Mouse (Mus musculus) gastrocnemius, postnatal 25 days (tissue): ENCODE data around the gene Trpm5. TPM values are rescaled to one million over a fixed set of nuclear protein-coding genes. Genes with fewer than 3 reads are reported as not detected.
A peak's percentile ranks its signal among the peaks of the same experiment; 100 is the strongest.

Experiments used
- DNase-seq: peaks from one replicate; pipeline ENCODE4 v3.0.0; 2022
- total RNA-seq, 2 experiments: library from RNA; stranded (reverse); gene quantifications; 1 replicate in 1 of 2; 2 replicates in 1 of 2; pipeline ENCODE4 v1.2.3; 2021

Gene Trpm5
- total RNA-seq, 2 experiments from 2014 or later: 0.13 TPM; not detected in 1

DNA sequence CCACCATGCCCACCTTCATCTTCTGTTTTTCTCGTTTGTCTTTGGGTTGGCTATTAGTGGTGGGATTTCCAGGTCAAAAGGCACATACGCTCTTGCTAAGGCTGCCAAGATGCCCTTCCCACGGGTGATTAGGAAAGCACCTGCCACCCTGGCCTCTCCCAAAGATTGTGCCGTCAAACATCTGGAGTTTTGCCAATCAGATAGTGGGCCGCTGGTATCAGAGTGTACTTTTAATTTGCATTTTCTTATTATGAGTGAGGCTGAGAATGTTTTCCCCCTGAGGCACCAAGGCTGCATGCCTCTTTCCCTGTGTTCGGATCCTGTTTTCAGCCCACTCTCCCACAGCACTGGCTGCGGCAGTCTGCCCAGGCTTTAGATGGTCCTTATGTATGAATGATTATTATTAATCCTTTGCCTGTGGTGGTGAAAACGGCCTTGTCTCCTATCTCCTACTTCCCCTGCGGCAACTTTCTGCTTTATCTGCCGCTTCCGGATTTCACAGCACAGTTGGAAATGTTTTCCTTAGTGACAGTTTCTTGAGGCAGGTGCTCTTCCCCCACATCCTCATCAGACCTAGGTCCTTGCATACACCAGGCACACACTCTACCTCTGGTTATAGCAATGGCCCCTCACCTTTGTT lies 10.9 kb upstream of the Trpm5 start:
- DNase-seq: no peak

DNA sequence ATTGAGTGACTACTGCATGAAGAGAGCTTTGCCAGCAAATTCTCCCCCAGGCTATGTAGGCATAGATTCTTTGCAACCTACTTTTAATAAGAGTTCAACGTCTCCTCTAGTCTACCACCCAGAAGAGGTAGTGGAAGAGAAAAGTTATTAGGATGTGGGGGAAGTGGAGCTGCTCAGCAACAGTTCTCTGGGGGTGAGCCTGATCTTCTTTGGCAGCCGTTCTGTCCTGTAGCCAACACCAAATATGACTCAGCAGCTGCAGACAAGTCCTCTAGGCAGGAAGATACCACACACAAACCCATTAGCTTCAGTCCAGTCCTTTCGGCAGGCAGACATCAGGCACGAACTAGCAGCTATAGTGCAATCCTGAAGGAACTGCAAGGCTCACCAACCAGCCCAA lies 6.3 kb upstream of the Trpm5 start:
- DNase-seq: peak; percentile 40

DNA sequence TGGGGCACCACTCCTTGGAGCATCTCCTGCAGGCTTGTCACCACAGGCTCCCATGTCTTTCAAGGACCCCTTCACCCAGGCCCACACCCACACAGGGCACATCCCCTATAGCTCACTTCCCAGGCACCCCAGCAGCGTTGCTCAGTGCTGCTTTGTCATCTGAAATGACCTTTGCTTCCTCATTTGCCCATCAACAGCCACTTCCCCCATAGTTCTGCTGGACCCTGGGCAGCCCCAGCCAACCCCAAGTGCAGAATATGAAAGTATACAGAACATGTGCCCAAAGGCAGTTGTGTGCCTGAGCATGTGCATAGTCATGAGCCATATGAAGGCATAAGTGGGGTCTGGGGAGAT lies 1.1 kb upstream of the Trpm5 start:
- DNase-seq: no peak

DNA sequence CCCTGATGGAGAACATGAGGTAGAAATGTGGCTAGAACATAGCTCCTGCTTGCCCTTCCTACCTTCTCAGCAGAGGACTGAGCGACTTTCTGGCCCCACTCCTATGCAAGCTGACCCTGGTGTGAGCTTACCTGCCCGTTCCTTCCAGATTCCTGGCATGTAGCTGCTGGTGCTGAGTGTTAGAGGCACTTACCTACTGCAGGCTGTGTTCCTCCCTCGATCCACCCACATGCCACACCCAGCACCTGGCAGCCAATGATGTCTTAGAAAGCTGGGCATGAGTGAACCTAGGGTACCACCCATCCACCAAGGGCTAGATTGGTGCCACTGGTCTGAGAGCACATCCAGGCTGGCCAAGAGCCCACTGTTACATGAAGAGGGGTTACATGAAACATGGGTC lies 595 bp downstream of the Trpm5 start:
- no peak for DNase-seq

DNA sequence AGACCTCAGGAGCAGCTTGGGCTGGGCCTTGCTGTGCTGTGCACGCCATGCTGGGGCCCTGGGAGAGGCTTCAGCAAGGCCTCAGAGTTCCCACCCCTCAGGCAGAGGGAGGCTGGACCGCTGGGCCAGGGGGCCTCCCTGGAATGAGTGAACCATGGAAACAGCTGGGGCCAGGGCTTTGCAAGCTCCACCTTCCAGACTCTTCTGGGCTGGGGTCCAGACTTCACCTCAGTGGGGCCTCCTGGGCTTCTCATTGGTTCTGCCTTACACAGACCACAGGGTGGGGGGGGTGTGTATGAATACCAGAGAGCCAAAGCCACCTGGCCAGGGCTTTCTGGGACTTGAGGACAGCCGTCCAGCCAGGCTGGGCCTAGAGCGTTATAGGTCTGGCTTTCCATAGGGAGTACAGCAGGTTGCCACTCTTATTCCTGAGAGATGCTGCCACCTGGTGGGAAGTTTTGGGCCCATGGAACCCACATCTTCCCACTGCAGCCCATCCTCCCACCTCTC lies 7.3 kb downstream of the Trpm5 start:
- no peak for DNase-seq

DNA sequence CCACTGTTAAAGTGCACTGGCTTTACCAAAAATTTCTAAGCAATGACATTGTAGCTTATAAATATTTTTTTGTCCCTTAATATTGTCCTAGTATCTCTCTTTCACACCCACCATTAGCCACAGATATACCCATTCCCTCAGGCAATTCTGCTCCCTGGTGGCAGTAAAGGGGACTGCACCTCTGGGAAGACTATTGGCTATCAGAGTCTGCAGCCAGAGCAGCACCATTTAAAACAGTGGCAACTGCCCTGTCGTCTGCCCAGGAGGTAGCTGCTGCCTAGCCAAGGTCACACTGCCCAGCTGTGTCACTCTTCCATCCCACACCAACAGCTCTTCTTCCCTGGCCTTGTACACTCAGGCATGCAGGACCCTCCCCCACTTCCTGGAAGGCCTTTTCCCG lies 8.1 kb downstream of the Trpm5 start:
- peak; percentile 50 for DNase-seq

DNA sequence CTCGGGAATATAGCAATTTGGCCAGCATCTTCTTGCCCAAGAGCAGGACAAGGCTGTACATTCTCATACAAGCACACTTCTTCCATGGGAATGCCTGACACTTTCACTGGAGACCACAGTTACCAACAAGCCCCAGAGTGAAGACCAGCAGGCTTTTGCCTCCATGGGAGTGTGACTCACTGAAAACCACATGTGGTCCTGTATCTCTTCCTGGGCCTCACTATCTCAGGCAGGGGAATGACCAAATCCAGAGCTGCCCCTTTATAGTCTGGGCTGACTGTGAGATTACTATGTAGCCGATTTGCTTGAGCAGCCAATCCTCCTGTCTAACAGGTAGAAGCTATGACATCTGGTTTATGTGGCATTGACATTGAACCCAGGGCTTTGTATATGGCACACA lies 10.7 kb downstream of the Trpm5 start:
- no peak for DNase-seq

DNA sequence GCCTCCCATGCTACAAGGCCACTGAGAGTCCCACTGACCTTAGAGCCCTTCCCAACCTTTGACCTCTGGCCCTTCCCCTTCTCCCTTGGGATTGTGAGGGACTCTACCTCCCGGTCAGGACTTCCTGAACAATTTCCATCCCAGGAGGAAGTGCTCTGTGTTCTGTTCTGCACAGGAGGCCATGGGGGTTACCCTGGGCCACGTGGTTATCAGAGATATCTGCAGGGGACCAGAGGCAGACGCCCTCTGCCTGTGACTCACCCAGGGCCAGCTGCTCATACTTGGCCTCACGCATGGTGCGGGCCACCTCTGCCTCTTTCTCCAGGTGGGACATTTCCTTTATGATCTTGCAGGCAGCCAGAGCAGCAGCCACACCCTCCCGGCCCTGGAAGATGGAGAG lies 12.4 kb downstream of the Trpm5 start:
- no peak for DNase-seq

DNA sequence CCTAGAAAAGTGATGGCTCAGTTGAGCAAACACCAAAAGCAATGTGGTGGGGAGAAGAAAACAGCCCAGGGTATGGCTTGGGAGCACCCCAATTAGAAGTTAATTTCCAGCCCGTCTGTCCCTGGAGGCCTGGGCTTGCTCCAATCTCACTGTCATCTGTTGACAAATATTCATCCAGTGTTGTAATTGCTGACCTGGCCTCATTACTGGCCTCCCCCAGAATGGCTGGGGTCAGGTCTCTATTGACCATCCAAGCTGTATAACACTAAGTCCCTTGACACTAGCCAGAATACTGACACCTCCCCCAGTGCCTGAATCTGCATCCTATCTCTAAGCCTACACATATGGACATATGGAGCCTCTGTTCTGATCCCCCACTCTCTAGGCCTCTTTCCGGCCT lies 17.1 kb downstream of the Trpm5 start:
- no peak for DNase-seq

DNA sequence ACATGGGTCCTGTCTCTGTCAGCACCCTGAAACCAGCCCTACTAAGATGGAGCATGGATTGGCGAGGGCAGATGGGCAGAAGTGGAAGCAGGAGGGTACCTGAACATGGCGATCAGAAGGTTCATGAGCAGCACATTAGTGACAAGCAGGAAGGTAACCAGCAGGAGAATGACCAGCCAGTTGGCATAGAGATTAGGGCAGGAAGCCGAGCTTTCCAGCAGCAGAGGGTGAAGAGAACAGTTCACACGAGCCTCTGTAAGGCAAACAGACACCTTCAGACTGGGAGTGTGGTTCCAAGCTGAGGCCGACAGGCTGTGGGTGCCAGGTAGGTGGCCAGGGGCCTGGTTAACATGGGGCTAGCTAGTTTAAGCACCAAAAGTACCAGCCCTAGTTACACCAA lies 19.0 kb downstream of the Trpm5 start:
- DNase-seq: no peak

DNA sequence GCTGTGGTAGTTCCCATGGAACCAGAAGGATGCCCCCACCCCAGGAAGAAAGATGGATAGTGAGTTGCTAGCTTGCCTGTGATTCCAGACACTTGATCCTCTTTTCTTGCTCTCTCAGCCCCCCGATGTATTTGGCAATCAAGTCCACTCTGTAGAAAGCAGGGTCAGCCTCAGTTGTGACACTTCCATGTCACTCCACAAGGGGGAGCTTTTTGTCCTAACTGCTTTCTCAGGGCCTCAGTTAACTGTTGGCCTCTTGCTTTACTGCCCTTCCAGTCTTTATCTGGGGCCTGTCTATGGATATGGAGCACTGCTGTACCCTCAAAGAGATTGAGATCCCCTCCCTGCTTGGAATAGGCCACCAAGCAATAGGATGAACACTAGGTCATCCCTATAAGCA lies 21.4 kb downstream of the Trpm5 start:
- no peak for DNase-seq

DNA sequence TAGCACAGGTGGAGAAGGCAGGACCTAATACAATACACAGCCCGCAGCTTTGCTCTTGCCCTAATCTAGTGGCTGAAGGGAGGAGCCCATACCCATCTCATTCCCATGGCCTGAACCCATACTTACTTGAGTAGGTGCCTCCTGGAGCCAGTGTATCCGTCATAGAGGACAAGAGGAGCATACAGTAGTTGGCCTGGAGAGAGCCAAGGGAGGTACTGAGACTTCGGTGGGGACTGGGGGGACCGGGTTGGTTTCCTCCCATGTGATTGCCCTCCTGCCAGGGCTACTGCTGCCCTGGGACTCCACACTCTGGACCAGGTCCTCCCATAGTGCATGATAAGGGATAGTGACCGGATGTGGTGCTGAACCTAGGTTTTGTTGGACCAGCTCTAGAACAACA lies 21.8 kb downstream of the Trpm5 start:
- DNase-seq: no peak

DNA sequence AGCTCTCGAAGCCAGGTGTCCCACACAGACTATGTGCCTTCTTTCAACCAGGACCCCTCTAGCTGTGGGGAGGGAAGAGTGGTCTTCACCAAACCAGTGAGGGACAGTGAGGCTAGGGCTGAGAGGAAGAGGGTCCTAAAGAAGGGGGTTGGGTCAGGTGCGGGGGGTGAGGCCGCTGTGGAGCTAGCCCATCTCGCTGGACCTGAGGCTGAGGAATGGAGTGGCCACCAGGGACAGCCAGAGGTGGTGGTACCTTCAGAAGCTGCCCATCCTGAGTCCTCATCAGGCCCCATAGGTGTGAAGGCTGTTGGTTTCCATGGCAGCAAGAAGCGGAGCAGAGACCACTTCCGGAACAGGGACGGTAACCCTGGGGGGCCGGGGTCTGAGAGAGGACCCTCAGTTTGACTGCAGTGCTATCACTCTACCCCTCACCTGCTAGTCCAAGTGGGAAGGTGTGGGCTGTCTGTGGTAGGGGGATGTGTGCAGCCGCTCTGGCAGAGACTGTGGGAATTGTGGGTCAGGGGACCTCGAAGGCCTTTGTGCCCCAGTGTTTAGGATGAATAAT lies 23.9 kb downstream of the Trpm5 start:
- no peak for DNase-seq

DNA sequence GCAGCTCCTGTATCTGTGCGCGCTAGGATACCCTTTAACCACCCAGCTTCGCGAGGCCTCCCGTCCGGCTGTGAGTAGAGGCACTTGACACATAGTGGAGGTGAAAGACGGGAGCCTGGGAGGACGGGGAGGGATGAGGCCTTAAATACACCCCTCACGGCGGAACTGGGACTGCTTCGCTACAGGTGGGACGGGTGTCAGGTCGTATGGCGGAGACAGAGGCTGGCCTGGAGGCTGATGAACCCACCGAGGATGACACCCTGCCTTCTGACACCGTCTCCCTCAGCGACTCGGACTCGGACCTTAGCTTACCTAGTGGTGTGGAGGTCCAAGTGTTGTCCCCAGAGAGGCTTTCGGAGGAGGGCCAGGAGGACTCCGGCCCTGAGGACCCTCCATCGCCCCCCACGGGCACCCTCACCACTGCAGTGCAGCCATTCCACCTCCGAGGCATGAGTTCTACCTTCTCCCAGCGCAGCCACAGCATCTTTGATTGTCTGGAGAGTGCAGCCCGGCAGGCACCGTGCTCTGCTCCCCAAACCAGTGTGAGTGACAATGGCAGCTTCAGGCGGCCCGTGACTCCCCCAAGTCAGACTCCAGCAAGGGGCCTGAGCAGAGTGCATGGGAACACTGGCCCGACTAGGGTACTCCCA lies 24.6 kb downstream of the Trpm5 start:
- DNase-seq: no peak

DNA sequence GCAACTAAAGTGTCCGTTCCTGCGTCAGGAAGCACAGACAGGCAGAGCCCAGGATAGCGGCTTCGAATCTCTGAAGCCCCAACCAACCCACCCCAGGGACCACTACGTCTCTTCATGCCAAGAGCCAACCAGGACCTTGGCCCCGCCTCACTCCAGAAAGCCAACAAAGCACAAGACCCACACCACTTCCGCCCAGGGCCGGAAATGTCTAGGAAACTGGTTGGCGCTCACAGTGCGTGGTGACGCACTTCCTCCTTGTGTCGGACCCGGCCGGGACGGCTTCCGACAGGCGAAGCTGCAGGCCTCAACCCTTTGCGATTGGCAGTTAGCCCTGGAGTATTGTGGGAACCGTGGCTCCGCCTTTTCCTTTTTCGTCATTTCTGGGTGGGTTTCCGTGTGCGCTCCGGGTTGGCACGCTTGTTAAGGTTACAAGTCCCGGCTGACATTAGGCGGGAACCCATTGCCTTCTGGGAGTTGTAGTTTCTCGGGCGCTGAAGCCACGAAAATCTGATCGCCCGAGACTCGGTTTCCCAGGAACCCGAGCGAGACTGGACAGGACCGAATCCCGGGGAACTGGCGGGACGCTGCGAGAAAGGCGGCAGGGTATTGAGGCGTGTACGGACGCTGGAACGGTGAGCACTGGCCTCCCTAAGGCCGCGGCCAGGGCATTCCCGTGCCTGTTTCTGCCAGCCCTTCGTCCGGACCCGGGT lies 25.4 kb downstream of the Trpm5 start, which contains the start of gene Tssc4:
Tssc4 (plus strand) TSS at position 368 of the 710 bp plus-strand sequence.
- peak; percentile 99 for DNase-seq

DNA sequence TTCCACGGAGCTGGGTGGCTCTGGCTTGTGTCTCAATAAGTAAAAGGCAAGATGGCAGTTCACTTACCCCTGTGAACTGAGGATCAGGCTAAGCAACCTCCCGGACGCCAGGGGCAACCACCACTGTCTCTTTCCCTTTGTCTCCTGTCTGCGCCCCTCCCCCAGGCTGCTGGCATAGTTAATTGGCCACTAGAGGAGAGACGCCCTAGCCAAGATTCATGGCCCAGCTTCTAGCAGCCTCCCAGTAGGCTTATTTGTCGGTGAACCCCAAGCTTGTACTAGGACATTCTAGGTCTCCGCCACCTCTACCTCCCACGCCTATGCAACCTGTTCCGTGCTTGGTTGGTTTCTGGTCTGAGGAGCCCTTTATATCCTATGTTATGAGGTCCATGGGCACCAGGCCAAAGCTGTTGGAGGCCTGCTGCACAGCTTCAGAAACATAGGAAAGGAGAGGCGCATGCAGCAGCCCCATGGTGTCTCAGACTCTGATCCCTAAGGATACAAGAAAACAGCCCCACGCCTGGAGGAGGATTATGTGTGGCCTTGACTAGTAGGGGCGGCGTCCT lies 26.0 kb downstream of the Trpm5 start:
- DNase-seq: peak; percentile 40

DNA sequence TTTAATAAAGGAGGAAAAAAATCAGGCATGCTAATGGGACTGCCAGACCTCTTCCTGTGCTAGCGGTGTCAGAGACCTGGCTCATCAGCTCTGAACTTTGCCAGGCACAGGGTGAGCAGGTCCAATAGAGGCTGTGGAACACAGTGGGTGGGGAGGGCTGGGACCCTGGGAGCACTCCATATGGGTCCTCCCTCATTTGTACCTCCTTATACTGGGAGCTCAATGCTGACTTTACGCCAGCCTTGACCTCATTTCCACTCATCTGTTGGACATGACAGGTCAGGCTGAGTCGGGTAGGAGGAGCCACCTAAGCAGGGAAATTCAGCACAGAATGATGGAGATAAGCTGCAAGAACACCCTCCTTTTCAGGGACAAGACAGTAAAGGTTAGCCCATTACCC lies 26.5 kb downstream of the Trpm5 start:
- no peak for DNase-seq

DNA sequence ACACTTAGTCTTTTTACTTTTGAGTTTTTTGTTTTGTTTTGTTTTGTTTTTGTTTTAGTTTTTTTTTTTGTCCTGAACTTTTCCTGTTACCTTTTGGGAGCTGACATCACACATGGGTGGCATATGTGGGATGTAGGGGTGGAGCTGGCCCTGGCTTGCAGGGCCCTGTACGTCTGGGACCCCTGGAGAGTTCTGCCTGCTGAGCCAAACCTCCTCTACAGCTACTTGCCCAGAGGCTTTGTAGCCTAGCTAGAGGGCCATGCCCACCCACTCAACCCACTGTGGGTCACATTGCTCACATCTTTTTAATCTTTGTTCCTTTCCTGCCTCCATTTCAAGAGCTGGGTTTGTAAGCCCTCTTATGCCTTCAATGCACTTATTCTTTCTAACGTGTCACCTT lies 27.0 kb downstream of the Trpm5 start:
- DNase-seq: no peak

DNA sequence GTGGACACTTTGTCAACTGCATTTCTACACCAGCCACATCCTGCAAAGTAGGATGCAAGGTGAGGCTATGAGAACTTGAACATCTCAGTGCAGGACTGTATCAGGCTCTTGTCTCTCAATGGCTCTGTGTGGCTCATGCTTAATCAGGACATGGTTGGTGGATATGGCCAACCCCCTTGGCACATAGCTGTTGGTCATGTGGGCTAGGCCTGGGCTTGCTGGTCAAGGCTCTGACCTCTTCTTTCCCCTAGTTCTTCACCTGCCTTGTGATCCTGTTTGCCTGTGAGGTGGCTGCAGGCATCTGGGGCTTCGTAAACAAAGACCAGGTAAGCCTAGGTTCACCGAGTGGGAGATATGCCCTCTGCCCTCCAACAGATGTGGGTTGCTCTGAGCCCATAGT lies 28.8 kb downstream of the Trpm5 start:
- no peak for DNase-seq

DNA sequence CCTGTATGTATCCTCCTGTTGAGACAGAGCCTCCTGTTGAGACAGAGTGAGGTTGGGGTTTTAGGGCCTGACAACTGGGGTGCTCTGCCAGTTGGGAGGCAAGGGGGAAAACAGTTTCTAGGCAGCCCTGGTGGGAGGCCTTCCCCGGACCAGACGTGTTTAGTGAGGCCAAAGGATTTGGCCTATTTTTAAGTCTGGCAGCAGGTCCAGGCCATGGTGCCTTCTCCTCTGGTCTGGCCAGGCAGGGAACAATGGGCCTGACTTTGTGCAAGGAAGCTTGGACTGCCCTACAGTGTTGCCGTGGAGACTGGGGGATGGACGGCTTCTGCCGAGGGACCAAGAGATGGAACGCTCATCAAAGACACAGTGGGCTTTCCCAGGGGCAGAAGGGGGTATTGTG lies 30.2 kb downstream of the Trpm5 start:
- DNase-seq: no peak

DNA sequence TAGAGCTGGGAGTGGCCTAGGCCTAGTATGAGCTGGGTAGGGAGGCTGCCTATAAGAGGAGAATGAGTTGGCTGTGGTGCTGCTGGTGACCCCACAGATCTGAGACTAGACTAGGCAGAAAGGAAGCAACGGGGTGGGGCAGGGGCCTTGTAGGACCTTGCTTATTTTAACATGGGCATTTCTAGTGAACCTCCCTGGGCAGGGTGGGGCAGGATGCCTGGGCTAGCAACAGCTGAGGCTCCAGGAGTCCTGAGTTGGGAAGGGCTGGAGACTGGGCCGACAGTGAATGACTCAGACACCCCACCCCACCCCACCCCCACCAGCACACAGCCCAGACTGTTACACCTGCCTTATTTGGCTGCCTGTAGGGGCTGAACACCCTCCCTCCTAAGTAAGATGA lies 31.7 kb downstream of the Trpm5 start:
- DNase-seq: no peak

DNA sequence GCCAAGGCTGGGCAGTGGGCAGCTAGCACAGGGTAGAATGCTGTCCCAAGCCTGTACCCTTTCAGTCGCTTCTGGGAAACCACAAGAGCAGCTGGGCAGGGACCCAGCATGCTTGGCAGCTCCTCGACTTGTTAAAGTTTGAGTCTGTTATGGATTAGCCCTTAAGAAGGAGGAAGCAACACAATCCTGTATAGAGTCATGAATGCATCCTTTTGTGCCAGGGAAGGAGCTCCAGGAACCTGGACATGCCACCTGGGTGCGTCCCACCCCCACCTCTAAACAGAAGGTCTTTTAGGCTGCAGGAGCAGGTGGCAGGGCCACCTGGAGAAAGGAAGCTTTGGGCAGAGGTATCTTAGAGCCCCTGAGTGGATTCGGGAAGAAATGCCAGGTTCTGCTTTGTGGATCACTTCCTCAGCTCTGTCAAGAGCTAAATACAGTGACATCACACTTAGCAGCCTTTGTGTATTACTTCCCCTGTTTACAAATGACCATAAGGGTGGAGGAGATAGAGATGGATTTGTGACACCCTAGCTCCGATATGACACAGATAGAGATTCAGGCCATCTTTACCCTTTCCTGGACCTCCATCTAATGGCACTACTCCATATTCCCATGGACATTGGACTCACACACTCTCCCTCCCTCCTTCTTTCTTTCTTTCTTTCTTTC lies 35.1 kb downstream of the Trpm5 start:
- DNase-seq: no peak
